Mouse (Mus musculus) MEL-GATA-1-ER (cell line): ENCODE results near the gene Cd151.

Source experiments
- DNase-seq: peaks from one replicate; pipeline ENCODE4 v3.0.0-alpha.2; 2012; ENCODE audit warnings: low read depth; ENCODE audit errors: extremely low read depth

Cd151 gene

GRCm38 (mm10) chr7:141457236-141457635 lies 10.0 kb upstream of the Cd151 start:
- no peak for DNase-seq

- DNase-seq, result no peak
Measured at GRCm38 (mm10) chr7:141457986-141458660, 9.1 kb upstream of the Cd151 start.

- no peak for DNase-seq
Measured at GRCm38 (mm10) chr7:141458661-141459060, 8.5 kb upstream of the Cd151 start.

- no peak for DNase-seq
Measured at GRCm38 (mm10) chr7:141459301-141459711, 7.9 kb upstream of the Cd151 start.

GRCm38 (mm10) chr7:141460001-141460390 lies 7.2 kb upstream of the Cd151 start:
- DNase-seq, result no peak

GRCm38 (mm10) chr7:141460391-141461113 lies 6.6 kb upstream of the Cd151 start, which contains the start of gene Cracr2b:
Gene Cracr2b, plus strand, starts transcription at chr7:141461094.
- DNase-seq, result no peak

GRCm38 (mm10) chr7:141461521-141462332 lies 5.5 kb upstream of the Cd151 start:
- no peak for DNase-seq

GRCm38 (mm10) chr7:141462333-141462821 lies 4.8 kb upstream of the Cd151 start:
- no peak for DNase-seq

- no peak for DNase-seq
Measured at GRCm38 (mm10) chr7:141463824-141464602, 3.2 kb upstream of the Cd151 start.

GRCm38 (mm10) chr7:141464603-141465201 lies 2.5 kb upstream of the Cd151 start:
- DNase-seq, result no peak

- no peak for DNase-seq
Measured at GRCm38 (mm10) chr7:141465388-141466044, 1.7 kb upstream of the Cd151 start.

GRCm38 (mm10) chr7:141466045-141466394 lies 1.2 kb upstream of the Cd151 start:
- no peak for DNase-seq

- no peak for DNase-seq
Measured at GRCm38 (mm10) chr7:141466607-141467148, 514 bp upstream of the Cd151 start.

GRCm38 (mm10) chr7:141468164-141468521 lies 951 bp downstream of the Cd151 start:
- no peak for DNase-seq

- DNase-seq, result peak; percentile 90
Measured at GRCm38 (mm10) chr7:141468522-141469211, 1.5 kb downstream of the Cd151 start.

GRCm38 (mm10) chr7:141469352-141469751 lies 2.2 kb downstream of the Cd151 start:
- no peak for DNase-seq

GRCm38 (mm10) chr7:141469901-141470636 lies 2.9 kb downstream of the Cd151 start:
- no peak for DNase-seq

- DNase-seq, result no peak
Measured at GRCm38 (mm10) chr7:141470637-141470944, 3.4 kb downstream of the Cd151 start.

GRCm38 (mm10) chr7:141471236-141471635 lies 4.0 kb downstream of the Cd151 start:
- DNase-seq, result no peak
